Mouse (Mus musculus): ENCODE measurements around the gene Klhl31.

DNA sequence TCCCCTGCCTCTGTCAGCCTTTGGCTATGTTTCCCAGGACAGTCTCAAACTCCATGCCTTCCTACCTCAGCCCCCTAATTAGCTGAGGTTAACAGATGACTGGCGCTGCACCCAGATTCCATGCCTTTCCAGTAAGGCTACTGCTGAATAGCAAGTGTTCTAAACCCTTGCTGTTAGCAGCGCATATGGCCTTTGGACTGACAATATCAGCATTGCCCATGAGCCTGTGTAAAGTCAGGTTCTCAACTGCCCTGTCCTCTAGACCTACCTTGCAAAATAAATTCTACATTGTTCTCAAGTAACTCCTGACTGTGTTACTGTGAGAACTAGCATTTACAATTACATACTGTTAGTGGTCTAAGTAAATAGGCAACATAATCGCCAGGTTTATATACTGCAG, 3.9 kb upstream of the Klhl31 start:
- no peak for TF ChIP-seq CTCF (IDR thresholded peaks at IDR 0.05)
- no peak for TF ChIP-seq EP300 (IDR thresholded peaks at IDR 0.05)

Measured in lung, postnatal 0 days (tissue).